Mouse (Mus musculus) embryo, embryonic 11.5 days (tissue): ENCODE data around the gene Atp10b.

ENCODE experiments used
- DNase-seq: peaks from one replicate; pipeline ENCODE4 v3.0.0-alpha.2; 2012; ENCODE audit warnings: low read depth, low spot score

Atp10b gene

GRCm38 (mm10) chr11:43199358-43199757 is 49.7 kb downstream of the Atp10b start:
- DNase-seq: no peak

- no peak for DNase-seq
These were observed 50.4 kb downstream of the Atp10b start for GRCm38 (mm10) chr11:43200089-43200488.

- no peak for DNase-seq
These were observed 53.9 kb downstream of the Atp10b start for GRCm38 (mm10) chr11:43203580-43203979.

GRCm38 (mm10) chr11:43213134-43213533 is 63.5 kb downstream of the Atp10b start:
- DNase-seq: no peak

GRCm38 (mm10) chr11:43213740-43214139 is 64.1 kb downstream of the Atp10b start:
- no peak for DNase-seq

- DNase-seq: no peak
These were observed 67.3 kb downstream of the Atp10b start for GRCm38 (mm10) chr11:43217021-43217420.

GRCm38 (mm10) chr11:43230231-43230630 is 80.6 kb downstream of the Atp10b start:
- DNase-seq: no peak

GRCm38 (mm10) chr11:43232073-43232472 is 82.4 kb downstream of the Atp10b start:
- DNase-seq: no peak

- no peak for DNase-seq
These were observed 86.8 kb downstream of the Atp10b start for GRCm38 (mm10) chr11:43236360-43237039.

GRCm38 (mm10) chr11:43239804-43240203 is 90.1 kb downstream of the Atp10b start:
- no peak for DNase-seq

- no peak for DNase-seq
These were observed 103.4 kb downstream of the Atp10b start for GRCm38 (mm10) chr11:43253034-43253433.

GRCm38 (mm10) chr11:43255262-43255661 is 105.6 kb downstream of the Atp10b start:
- no peak for DNase-seq

GRCm38 (mm10) chr11:43257291-43257690 is 107.6 kb downstream of the Atp10b start:
- DNase-seq: no peak

GRCm38 (mm10) chr11:43257781-43258180 is 108.1 kb downstream of the Atp10b start:
- no peak for DNase-seq

GRCm38 (mm10) chr11:43263548-43264218 is 114.0 kb downstream of the Atp10b start:
- DNase-seq: peak; percentile 38

GRCm38 (mm10) chr11:43267505-43267904 is 117.8 kb downstream of the Atp10b start:
- no peak for DNase-seq

- DNase-seq: no peak
These were observed 120.0 kb downstream of the Atp10b start for GRCm38 (mm10) chr11:43269503-43270255.

GRCm38 (mm10) chr11:43270256-43270806 is 120.7 kb downstream of the Atp10b start:
- no peak for DNase-seq

- DNase-seq: no peak
These were observed 124.2 kb downstream of the Atp10b start for GRCm38 (mm10) chr11:43273896-43274295.

GRCm38 (mm10) chr11:43297584-43297983 is 147.9 kb downstream of the Atp10b start:
- DNase-seq: no peak

GRCm38 (mm10) chr11:43311000-43311399 is 161.3 kb downstream of the Atp10b start:
- DNase-seq: no peak
